Mouse (Mus musculus) heart, embryonic 14.5 days (tissue): ENCODE data around the gene Spred3. TPM values are rescaled to one million over a fixed set of nuclear protein-coding genes. Genes with fewer than 3 reads are reported as not detected.
"Not testable (repeated sequence)": the region's sequence is repeated elsewhere in the genome, so short reads cannot be mapped to it uniquely, and the experiment has no call there.

Experiments used
- ATAC-seq: fragments of 200-750 bp; cut with Nextera tagmentation; 2 replicates; pipeline ENCODE4 v1.8.0; 2017; ENCODE audit warnings: low read depth, moderate TSS enrichment; ENCODE audit not compliant: insufficient number of reproducible peaks, insufficient read depth, low FRiP score
- H3K27ac ChIP-seq, 2 experiments: fragments of 200-500 bp in 1 of 2; fragments of 300-500 bp in 1 of 2; sonication (generic) in 1 of 2; replicated peaks in 1 of 2; 2 replicates each; pipeline ENCODE4 v1.5.1; 2012 to 2014; ENCODE audit warnings: low read depth in 2 of 2, low read length in 2 of 2, control low read depth in 1 of 2, mild to moderate bottlenecking in 1 of 2, mixed read lengths in 1 of 2; ENCODE audit not compliant: control insufficient read depth in 1 of 2, insufficient read depth in 1 of 2
- H3K27me3 ChIP-seq: fragments of 300-500 bp; sonication (generic); 2 replicates; pipeline ENCODE4 v1.6.1; 2014; ENCODE audit warnings: mild to moderate bottlenecking, low read length, control low read depth; ENCODE audit not compliant: control insufficient read depth, insufficient read depth
- H3K36me3 ChIP-seq: fragments of 300-500 bp; sonication (generic); 2 replicates; pipeline ENCODE4 v1.6.1; 2014; ENCODE audit warnings: mild to moderate bottlenecking, control low read depth, low read length, mixed read lengths; ENCODE audit not compliant: control insufficient read depth, insufficient read depth
- H3K4me1 ChIP-seq, 2 experiments: fragments of 200-500 bp in 1 of 2; fragments of 300-500 bp in 1 of 2; sonication (generic) in 1 of 2; 2 replicates each; pipeline ENCODE4 v1.6.1; 2012 to 2014; ENCODE audit warnings: low read length in 2 of 2, control low read depth in 1 of 2, mixed read lengths in 1 of 2; ENCODE audit not compliant: control insufficient read depth in 2 of 2, insufficient read depth in 2 of 2
- H3K4me2 ChIP-seq: fragments of 300-500 bp; sonication (generic); 2 replicates; pipeline ENCODE4 v1.6.1; 2014; ENCODE audit warnings: mild to moderate bottlenecking, low read length
- H3K4me3 ChIP-seq, 2 experiments: fragments of 200-500 bp in 1 of 2; fragments of 300-500 bp in 1 of 2; sonication (generic) in 1 of 2; 2 replicates each; pipeline ENCODE4 v1.5.1; 2012 to 2014; ENCODE audit warnings: low read length in 2 of 2, mild to moderate bottlenecking in 2 of 2, control low read depth in 1 of 2, low read depth in 1 of 2, moderate library complexity in 1 of 2; ENCODE audit not compliant: control insufficient read depth in 1 of 2, insufficient read depth in 1 of 2
- H3K9ac ChIP-seq: fragments of 300-500 bp; sonication (generic); 2 replicates; pipeline ENCODE4 v1.6.1; 2014; ENCODE audit warnings: mild to moderate bottlenecking, low read length
- H3K9me3 ChIP-seq: fragments of 300-500 bp; sonication (generic); 2 replicates; pipeline ENCODE4 v1.6.1; 2016; ENCODE audit warnings: low read length, control low read depth; ENCODE audit not compliant: control insufficient read depth
- WGBS: fragments of 180-500 bp; shearing (Covaris S2); extraction: QIAGEN DNeasy Blood & Tissue Kit; methylation state at CpG from one replicate; pipeline ENCODE4 v1.1.7; 2014; 5-methylcytosine and 5-hydroxymethylcytosine counted together
- polyA plus RNA-seq: library from polyadenylated mRNA; unstranded; fragments of >200 nt; fragmentation: Nextera tagmentation; extraction: Ambion mirVana; gene quantifications from 2 replicates; pipeline ENCODE4 v1.2.1, GENCODE M21; 2014

Spred3 gene
- polyA plus RNA-seq, 1 experiment from 2014 or later = 1.6 TPM

DNA sequence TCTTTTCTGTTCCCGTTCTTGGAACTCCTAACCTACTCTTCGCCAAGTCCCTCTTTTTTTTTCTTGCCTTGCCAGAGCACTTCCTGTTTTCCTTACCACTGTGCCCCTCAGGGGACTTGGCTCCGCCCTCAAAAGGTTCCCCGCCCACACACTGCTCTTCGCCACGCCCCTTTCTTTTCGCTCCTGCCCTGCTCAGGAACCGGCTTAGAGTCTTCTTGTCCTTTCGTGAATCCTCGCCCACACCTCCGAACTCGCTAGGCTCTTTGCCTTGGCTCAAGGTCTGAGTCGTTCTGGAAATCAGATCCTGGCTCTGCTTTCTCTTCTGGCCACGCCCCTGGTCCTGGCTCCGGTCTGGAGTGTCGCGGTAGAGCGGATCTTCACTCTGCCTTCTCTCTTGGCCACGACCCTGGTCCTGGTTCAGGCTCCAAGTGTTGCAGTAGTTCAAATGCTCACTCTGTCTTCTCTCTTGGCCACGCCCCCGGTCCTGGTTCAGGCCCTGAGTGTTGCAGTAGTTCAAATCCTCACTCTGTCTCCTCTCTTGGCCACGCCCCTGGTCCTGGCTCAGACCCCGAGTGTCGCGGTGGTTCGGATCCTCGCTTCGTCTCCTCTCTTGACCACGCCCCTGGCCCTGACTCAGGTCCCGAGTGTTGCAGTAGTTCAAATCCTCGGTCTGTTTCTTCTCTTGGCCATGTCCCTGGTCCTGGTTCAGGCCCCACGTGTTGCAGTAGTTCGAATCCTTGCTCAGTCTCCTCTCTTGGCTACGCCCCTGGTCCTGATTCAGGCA lies 41.4 kb upstream of the Spred3 start:
- Histone ChIP-seq H3K9ac (peak overlapping the region; percentile 14; the same call in 1 of the 2 replicates), H3K9me3 (peaks cover 12% of the 10 kb centered on the region; the same call in 1 of the 2 replicates), H3K36me3 (no peaks in the 10 kb centered on the region), H3K4me3 (peak overlapping the region; percentile 44 to 59), H3K27ac (peak overlapping the region; percentile 46 to 68; a peak in 2 of 4 replicates), H3K4me1 (peaks cover 4 to 5% of the 10 kb centered on the region in 2 experiments; a peak in 1 of 4 replicates), H3K27me3 (peaks cover 8% of the 10 kb centered on the region; the same call in 1 of the 2 replicates), H3K4me2 (peak overlapping the region; percentile 58)
- ATAC-seq = peak; percentile 78
- 3% methylated on average over 34 of the region's 34 CpGs for WGBS

DNA sequence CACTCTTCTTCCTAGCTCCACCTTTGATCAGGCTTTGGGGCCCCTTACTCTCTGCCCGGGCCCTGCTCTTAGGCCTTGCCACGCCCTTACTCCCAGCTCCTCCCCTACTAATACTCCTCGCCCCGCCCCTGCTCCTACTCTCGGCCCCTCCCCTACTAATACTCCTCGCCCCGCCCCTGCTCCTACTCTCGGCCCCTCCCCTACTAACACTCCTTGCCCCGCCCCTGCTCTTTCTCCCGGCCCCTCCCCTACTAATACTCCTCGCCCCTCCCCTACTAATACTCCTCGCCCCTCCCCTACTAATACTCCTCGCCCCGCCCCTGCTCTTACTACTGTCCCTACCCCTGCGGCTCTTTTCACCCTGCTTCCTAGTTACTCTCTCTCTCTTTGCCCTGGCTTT lies 40.8 kb upstream of the Spred3 start:
- H3K9me3 ChIP-seq, H3K27me3 ChIP-seq, H3K4me1 ChIP-seq, H3K36me3 ChIP-seq: not testable (repeated sequence)
- peak overlapping the region; percentile 46 to 68; a peak in 1 of 4 replicates for H3K27ac ChIP-seq
- H3K4me2 ChIP-seq = peak overlapping the region; percentile 58
- peak; percentile 29; the same call in 1 of the 2 replicates for ATAC-seq
- peak overlapping the region; percentile 44 to 59 for H3K4me3 ChIP-seq
- WGBS = 16% methylated on average over 14 of the region's 15 CpGs
- peak overlapping the region; percentile 14; the same call in 1 of the 2 replicates for H3K9ac ChIP-seq

DNA sequence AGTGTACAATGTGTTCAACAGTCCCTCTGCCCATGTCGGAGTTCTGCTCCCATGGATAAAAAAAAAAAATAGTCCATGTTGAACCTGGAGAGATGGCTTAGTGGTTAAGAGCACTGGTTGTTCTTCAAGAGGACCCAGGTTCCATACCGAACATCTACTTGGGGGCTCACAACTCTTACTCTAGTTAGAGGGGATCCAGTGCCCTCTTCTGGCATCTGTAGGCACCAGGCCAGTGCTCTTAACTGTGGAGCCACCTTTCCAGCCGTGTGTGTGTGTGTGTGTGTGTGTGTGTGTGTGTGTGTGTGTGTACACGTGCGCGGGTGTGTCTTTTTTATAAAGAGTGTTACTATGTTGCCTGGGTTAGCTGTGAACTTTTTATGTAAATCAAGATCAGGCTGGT lies 32.4 kb upstream of the Spred3 start:
- Histone ChIP-seq H3K4me2 (no peak overlapping the region), H3K4me3 (no peak overlapping the region), H3K9ac (no peak overlapping the region), H3K27me3 (no peaks in the 10 kb centered on the region), H3K36me3 (no peaks in the 10 kb centered on the region), H3K4me1 (no peaks in the 10 kb centered on the region), H3K9me3 (no peaks in the 10 kb centered on the region), H3K27ac (no peak overlapping the region)
- ATAC-seq = no peak
- 85% methylated on average over 6 of the region's 6 CpGs for WGBS

DNA sequence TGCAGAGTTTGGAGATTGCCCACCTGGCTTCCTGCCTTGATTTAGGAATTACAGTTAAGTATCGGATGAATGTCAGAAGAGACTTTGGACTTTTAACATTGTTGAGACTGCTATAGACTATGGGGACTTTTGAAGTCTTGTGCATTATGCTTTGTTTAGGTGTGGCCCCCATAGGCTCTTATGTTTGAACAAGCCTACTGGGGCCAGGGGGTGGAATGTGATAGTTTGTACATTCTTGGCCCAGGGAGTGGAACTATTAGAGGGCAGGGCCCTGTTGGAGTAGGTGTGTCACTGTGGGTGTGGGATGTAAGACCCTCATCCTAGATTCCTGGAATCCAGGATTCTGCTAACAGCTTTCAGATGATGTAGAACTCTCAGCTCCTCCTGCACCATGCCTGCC lies 24.0 kb upstream of the Spred3 start:
- H3K4me2 ChIP-seq, H3K27me3 ChIP-seq, H3K9me3 ChIP-seq, H3K36me3 ChIP-seq, ATAC-seq, H3K4me3 ChIP-seq, H3K9ac ChIP-seq, H3K4me1 ChIP-seq, H3K27ac ChIP-seq: not testable (repeated sequence)
- WGBS = 83% methylated on average over 1 of the region's 1 CpGs

DNA sequence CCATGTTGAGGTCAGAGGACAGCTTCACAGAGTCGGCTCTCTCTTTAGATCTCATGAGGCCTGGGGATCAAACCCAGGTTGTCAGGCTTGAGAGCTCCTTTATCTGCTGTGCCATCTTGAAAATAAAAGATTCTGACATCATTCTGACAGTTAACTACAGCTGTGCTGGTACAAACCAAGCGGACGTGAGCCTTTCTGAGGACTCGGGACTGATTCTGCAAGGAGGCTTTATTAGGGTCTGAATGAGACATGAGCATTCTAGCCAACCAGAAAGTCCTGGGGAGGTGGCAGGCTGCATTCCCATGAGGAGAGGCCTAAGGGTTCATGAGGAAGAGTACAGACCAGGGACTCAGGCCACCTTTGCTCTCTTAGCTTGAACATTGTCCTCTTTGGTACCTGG lies 11.1 kb upstream of the Spred3 start:
- whole genome bisulfite sequencing = 87% methylated on average over 4 of the region's 4 CpGs
- H3K27ac ChIP-seq, H3K4me2 ChIP-seq, ATAC-seq, H3K4me3 ChIP-seq, H3K27me3 ChIP-seq, H3K9ac ChIP-seq, H3K9me3 ChIP-seq: not testable (repeated sequence)
- Histone ChIP-seq H3K36me3 (peaks cover 23% of the 10 kb centered on the region), H3K4me1 (peaks cover 6 to 15% of the 10 kb centered on the region in 2 experiments)

DNA sequence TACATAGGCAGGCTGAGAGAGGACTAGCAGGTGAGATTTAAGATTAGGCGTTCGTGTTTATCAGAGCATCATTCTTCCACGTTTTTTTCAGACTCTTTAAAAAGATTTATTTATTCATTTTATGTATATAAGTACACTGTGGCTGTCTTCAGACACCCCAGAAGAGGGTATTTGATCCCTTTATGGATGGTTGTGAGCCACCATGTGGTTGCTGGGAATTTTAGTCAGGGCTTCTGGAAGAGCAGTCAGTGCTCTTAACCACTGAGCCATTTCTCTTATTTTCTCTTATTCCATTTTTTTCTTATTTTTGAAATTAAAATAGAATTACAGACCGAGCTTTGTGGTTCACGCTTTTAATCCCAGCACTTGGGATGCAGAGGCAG lies 10.6 kb upstream of the Spred3 start:
- 39% methylated on average over 5 of the region's 5 CpGs for WGBS
- H3K27me3 ChIP-seq = no peaks in the 10 kb centered on the region
- no peak for ATAC-seq
- peaks cover 6 to 15% of the 10 kb centered on the region in 2 experiments for H3K4me1 ChIP-seq
- no peaks in the 10 kb centered on the region for H3K9me3 ChIP-seq
- peak overlapping the region; percentile 82 for H3K4me2 ChIP-seq
- H3K27ac ChIP-seq = no peak overlapping the region
- no peak overlapping the region for H3K9ac ChIP-seq
- peak overlapping the region; percentile 71 to 87; a peak in 3 of 4 replicates for H3K4me3 ChIP-seq
- peaks cover 27% of the 10 kb centered on the region for H3K36me3 ChIP-seq

DNA sequence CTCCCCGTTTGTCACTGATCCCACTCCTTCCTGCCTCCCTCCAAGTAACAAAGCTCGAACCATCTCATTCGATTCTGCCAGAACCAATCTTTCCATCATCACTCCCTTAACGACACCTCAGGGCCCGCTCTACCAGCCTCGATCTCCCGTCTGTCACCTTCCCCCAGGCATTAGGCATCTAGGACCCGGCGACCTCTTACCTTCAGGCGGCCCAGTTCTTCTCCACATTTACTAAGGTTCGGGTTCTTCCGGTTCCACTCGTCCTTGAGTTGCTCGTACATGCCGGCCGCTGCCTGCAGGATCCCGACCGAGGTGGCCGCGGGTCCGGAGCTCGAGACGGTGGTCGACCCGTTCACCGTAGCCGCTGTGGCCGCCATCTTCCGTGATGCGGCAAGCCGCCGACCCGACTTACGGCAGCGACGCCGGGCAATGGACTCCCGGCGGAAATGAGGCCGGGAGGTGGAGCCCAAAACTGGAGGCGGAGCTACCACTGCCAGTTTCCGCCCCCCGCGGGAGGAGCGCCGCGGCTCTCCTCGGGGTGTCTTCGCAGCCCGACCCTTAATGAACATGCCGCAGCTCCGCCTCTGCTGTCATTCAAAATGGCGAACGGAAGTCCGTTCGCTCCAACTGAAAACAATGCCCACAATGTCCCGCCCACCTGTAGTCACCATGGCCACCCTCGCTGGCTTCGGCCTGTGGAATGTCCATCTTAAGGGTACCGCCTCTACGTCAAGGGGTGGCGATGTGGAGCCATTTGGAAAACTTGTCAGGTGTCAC lies 10.1 kb upstream of the Spred3 start, which contains the start of gene Psmd8:
TSS of gene Psmd8 (minus strand) at position 625 of the 777 bp plus-strand sequence.
- Histone ChIP-seq H3K4me1 (peaks cover 6 to 15% of the 10 kb centered on the region in 2 experiments), H3K4me3 (peak within 1 kb of the TSS; percentile 71 to 87), H3K9ac (peak within 1 kb of the TSS; percentile 86), H3K27ac (peak within 1 kb of the TSS; percentile 34 to 57), H3K9me3 (no peaks in the 10 kb centered on the region), H3K4me2 (peak within 1 kb of the TSS; percentile 82), H3K27me3 (no peaks in the 10 kb centered on the region), H3K36me3 (peaks cover 33% of the 10 kb centered on the region)
- ATAC-seq = peak; percentile 95
- WGBS = under 1% methylated on average over 62 of the region's 62 CpGs
